Mouse (Mus musculus) MEL (cell line): ENCODE results near the gene Palld.

ENCODE experiments used
- BHLHE40 ChIP-seq: IDR thresholded peaks from 2 replicates; pipeline ENCODE4 v1.6.1; 2012; ENCODE audit warnings: low read depth, mild to moderate bottlenecking, inconsistent platforms, low read length, improper control_type of control experiment, borderline replicate concordance
- CTCF ChIP-seq, 3 experiments: IDR thresholded peaks in 2 of 3; conservative IDR thresholded peaks in 1 of 3; 2 replicates each; pipeline ENCODE4 v1.5.1; 2011 to 2012; ENCODE audit warnings: low read length in 3 of 3, low read depth in 2 of 3, mild to moderate bottlenecking in 2 of 3, improper control_type of control experiment in 1 of 3, inconsistent platforms in 1 of 3, mixed read lengths in 1 of 3, moderate library complexity in 1 of 3; ENCODE audit not compliant: control insufficient read depth in 1 of 3, insufficient read depth in 1 of 3, poor library complexity in 1 of 3, severe bottlenecking in 1 of 3
- ELF1 ChIP-seq: IDR thresholded peaks from 2 replicates; pipeline ENCODE4 v1.6.1; 2014; ENCODE audit warnings: low read depth, mild to moderate bottlenecking, inconsistent platforms, low read length, improper control_type of control experiment, moderate library complexity
- EP300 ChIP-seq, 2 experiments: IDR thresholded peaks; 2 replicates each; pipeline ENCODE4 v1.6.1; 2011; ENCODE audit warnings: improper control_type of control experiment in 2 of 2, low read length in 2 of 2, low read depth in 1 of 2, mild to moderate bottlenecking in 1 of 2
- GABPA ChIP-seq: IDR thresholded peaks from 2 replicates; pipeline ENCODE4 v1.6.1; 2012; ENCODE audit warnings: low read depth, mild to moderate bottlenecking, inconsistent platforms, low read length, improper control_type of control experiment, moderate library complexity
- MEF2A ChIP-seq: IDR thresholded peaks from 2 replicates; pipeline ENCODE4 v1.6.1; 2014; ENCODE audit warnings: low read depth, mild to moderate bottlenecking, inconsistent platforms, low read length, improper control_type of control experiment; ENCODE audit not compliant: poor library complexity, insufficient replicate concordance, severe bottlenecking; ENCODE audit errors: extremely low read depth

DNA sequence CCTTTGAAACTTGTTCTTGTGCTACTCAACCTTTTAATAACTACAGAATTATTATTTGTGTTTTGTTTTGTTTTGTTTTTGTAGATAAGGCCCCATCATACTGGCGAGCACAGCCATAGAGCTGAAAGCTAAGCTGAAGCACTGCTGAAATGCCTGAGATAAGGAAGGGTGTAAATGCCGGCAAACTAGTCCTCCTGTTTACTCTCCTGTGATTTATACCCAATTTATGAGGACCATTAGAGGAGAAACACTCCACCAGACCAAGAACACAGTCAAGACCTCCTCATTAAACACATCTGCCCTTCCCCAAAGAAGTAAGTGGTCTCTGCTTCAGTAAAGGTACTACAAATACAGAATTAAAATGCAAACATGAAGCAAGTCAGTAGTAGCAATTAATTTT, 219.6 kb downstream of the Palld start:
- TF ChIP-seq MEF2A, result no peak
- no peak for TF ChIP-seq BHLHE40
- TF ChIP-seq ELF1, result no peak
- no peak for TF ChIP-seq EP300 (IDR thresholded peaks at IDR 0.05; ENCODE audit: low read depth in 1 of 2, low read length in 2 of 2)
- no peak for TF ChIP-seq GABPA
- TF ChIP-seq CTCF (IDR thresholded peaks at IDR 0.05 in 2 of 3, conservative IDR thresholded peaks at IDR 0.05 in 1 of 3; ENCODE audit: control insufficient read depth in 1 of 3, insufficient read depth in 1 of 3, low read depth in 2 of 3, low read length in 3 of 3, poor library complexity in 1 of 3, severe bottlenecking in 1 of 3), result no peak
